Mouse (Mus musculus): Measurements from ENCODE around the gene Spock2. TPM values are rescaled to one million over a fixed set of nuclear protein-coding genes. Genes with fewer than 3 reads are reported as not detected.

The Spock2 gene
- polyA plus RNA-seq, 1 experiment: 11.0 TPM

DNA sequence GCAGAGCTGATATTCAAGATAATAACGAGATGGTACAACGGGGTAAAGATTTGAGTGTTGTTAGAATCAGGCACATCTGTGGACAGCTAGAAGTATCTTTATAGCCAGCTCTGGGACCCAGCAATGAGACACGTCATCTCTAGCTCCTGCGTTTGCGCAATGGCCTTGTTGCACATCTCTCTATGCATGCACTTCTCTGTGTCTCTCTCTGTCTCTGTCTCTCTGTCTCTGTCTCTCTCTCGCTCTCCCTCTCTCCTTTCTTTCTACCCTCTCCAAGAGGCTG is 56.9 kb downstream of the Spock2 start:
- no peak for TF ChIP-seq CTCF (IDR thresholded peaks at IDR 0.05; ENCODE audit: low read depth, low read length)
- no peak for TF ChIP-seq EP300 (IDR thresholded peaks at IDR 0.05; ENCODE audit: insufficient read depth, low read depth, low read length)
- no peak for TF ChIP-seq POLR2A (IDR thresholded peaks at IDR 0.05; ENCODE audit: insufficient read depth, low read length)
- H3K27me3 ChIP-seq (ENCODE audit: control insufficient read depth, insufficient read depth, low read length, poor library complexity, severe bottlenecking): no peaks in the 10 kb centered on the region
- no peaks in the 10 kb centered on the region for H3K36me3 ChIP-seq (ENCODE audit: control insufficient read depth, insufficient read depth, low read length, poor library complexity, severe bottlenecking)
- H3K9me3 ChIP-seq (replicated peaks; ENCODE audit: control insufficient read depth, insufficient read depth, low read length, poor library complexity, severe bottlenecking): no peaks in the 10 kb centered on the region
- no peak overlapping the region for H3K9ac ChIP-seq (ENCODE audit: low read depth, poor library complexity, severe bottlenecking)
- H3K4me1 ChIP-seq (ENCODE audit: control insufficient read depth, insufficient read depth, low read length): peaks cover 7% of the 10 kb centered on the region
- no peak overlapping the region for H3K27ac ChIP-seq (ENCODE audit: insufficient read depth, low read length)
- H3K4me3 ChIP-seq (ENCODE audit: low read depth, low read length): no peak overlapping the region

DNA sequence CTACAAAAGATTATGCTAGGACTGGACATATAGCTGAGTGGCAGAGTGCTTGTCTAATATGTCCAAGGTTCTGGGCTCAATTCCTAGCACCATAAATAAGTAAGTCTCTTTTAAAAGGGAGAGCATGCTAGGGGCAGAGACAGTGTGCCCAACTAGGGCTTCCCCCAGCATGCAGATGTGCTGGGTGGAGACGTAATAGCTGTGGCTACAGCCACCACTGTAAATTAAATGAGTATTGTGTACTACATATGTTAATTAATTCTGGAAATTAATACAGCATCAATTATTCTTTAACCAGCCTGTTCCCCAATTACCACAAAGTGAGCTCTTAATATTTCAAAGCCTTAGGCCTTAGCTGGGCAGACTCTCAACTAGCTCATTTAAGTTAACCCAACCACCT is 58.9 kb downstream of the Spock2 start:
- Histone ChIP-seq H3K4me3 (ENCODE audit: low read depth, low read length) (no peak overlapping the region), H3K27me3 (ENCODE audit: control insufficient read depth, insufficient read depth, low read length, poor library complexity, severe bottlenecking) (no peaks in the 10 kb centered on the region), H3K9me3 (replicated peaks; ENCODE audit: control insufficient read depth, insufficient read depth, low read length, poor library complexity, severe bottlenecking) (peaks cover 4% of the 10 kb centered on the region; the same call in 1 of the 2 replicates), H3K4me1 (ENCODE audit: control insufficient read depth, insufficient read depth, low read length) (peaks cover 7% of the 10 kb centered on the region), H3K9ac (ENCODE audit: low read depth, poor library complexity, severe bottlenecking) (no peak overlapping the region), H3K36me3 (ENCODE audit: control insufficient read depth, insufficient read depth, low read length, poor library complexity, severe bottlenecking) (no peaks in the 10 kb centered on the region), H3K27ac (ENCODE audit: insufficient read depth, low read length) (no peak overlapping the region)
- TF ChIP-seq POLR2A (IDR thresholded peaks at IDR 0.05; ENCODE audit: insufficient read depth, low read length) (no peak), CTCF (IDR thresholded peaks at IDR 0.05; ENCODE audit: low read depth, low read length) (no peak), EP300 (IDR thresholded peaks at IDR 0.05; ENCODE audit: insufficient read depth, low read depth, low read length) (no peak)

DNA sequence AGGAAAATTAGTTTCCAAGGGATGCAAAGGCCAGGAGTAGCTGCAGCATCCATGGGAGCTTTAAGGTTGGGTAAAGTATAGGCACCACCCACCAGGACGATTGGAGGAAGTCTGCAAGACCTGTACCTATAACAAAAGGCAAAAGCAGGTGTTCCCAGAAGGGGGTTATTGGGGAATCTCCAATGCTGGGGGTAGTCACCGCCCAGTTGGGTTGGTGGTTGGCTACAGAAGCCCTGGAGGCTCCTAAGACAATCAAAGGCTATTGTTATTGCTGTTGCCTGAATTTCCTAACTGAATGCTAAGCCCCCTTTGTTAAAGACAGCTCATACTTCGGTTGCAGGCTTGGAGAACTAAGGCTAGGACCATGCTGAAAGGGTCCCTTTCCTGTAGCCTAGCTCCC is 60.0 kb downstream of the Spock2 start:
- H3K9ac ChIP-seq (ENCODE audit: low read depth, poor library complexity, severe bottlenecking): no peak overlapping the region
- H3K4me1 ChIP-seq (ENCODE audit: control insufficient read depth, insufficient read depth, low read length): peaks cover 7% of the 10 kb centered on the region
- no peak overlapping the region for H3K4me3 ChIP-seq (ENCODE audit: low read depth, low read length)
- TF ChIP-seq EP300 (IDR thresholded peaks at IDR 0.05; ENCODE audit: insufficient read depth, low read depth, low read length) (peak; percentile 89), CTCF (IDR thresholded peaks at IDR 0.05; ENCODE audit: low read depth, low read length) (no peak)
- no peaks in the 10 kb centered on the region for H3K36me3 ChIP-seq (ENCODE audit: control insufficient read depth, insufficient read depth, low read length, poor library complexity, severe bottlenecking)
- H3K9me3 ChIP-seq (replicated peaks; ENCODE audit: control insufficient read depth, insufficient read depth, low read length, poor library complexity, severe bottlenecking): peaks cover 4% of the 10 kb centered on the region; the same call in 1 of the 2 replicates
- no peaks in the 10 kb centered on the region for H3K27me3 ChIP-seq (ENCODE audit: control insufficient read depth, insufficient read depth, low read length, poor library complexity, severe bottlenecking)
- peak overlapping the region; percentile 94 for H3K27ac ChIP-seq (ENCODE audit: insufficient read depth, low read length)

DNA sequence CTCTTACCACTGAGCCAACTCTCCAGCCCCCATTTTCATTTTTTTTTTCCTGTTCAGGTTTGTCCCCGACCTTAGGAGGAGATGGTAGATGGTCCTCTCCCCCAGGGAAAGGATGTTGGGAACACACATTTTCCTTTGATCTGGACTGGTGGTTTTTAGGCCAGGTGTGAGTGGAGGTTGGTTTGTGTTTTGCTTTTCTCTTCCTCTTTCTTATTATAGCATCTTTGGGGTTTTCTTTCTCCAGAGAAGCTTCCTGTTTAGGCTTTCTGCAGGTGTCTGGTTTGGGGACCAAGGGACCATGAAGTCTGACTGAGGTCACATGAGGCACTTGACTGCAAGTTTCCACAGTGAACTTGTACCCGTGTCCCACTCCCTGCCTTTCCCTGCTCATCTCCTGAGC is 62.3 kb downstream of the Spock2 start:
- Histone ChIP-seq H3K4me1 (ENCODE audit: control insufficient read depth, insufficient read depth, low read length) (peaks cover 7% of the 10 kb centered on the region), H3K27ac (ENCODE audit: insufficient read depth, low read length) (no peak overlapping the region), H3K9me3 (replicated peaks; ENCODE audit: control insufficient read depth, insufficient read depth, low read length, poor library complexity, severe bottlenecking) (peaks cover 4% of the 10 kb centered on the region; the same call in 1 of the 2 replicates), H3K27me3 (ENCODE audit: control insufficient read depth, insufficient read depth, low read length, poor library complexity, severe bottlenecking) (no peaks in the 10 kb centered on the region), H3K9ac (ENCODE audit: low read depth, poor library complexity, severe bottlenecking) (no peak overlapping the region), H3K36me3 (ENCODE audit: control insufficient read depth, insufficient read depth, low read length, poor library complexity, severe bottlenecking) (no peaks in the 10 kb centered on the region), H3K4me3 (ENCODE audit: low read depth, low read length) (no peak overlapping the region)
- no peak for TF ChIP-seq CTCF (IDR thresholded peaks at IDR 0.05; ENCODE audit: low read depth, low read length)
- TF ChIP-seq POLR2A (IDR thresholded peaks at IDR 0.05; ENCODE audit: insufficient read depth, low read length): no peak
- no peak for TF ChIP-seq EP300 (IDR thresholded peaks at IDR 0.05; ENCODE audit: insufficient read depth, low read depth, low read length)

DNA sequence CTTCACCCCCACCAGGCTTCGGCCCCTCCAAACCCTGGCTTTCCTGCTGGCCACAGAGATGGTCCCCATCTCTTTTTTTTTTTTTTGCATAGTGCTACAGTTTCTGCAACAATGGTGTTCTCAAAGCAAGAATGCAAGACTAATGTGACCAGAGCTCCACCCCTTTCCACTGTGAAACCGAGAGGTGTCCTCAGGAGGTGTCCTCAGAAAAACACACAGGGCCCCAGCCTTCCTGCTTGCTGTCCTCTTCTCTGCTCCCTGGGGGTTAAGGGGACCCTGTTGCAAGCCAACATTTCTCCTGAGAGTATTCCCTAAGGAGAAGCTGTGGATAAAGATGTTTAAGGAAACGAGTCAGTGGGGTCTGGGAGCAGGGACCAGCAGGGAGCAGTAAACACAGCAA is 62.9 kb downstream of the Spock2 start:
- peaks cover 5% of the 10 kb centered on the region for H3K4me1 ChIP-seq (ENCODE audit: control insufficient read depth, insufficient read depth, low read length)
- H3K27me3 ChIP-seq (ENCODE audit: control insufficient read depth, insufficient read depth, low read length, poor library complexity, severe bottlenecking): no peaks in the 10 kb centered on the region
- H3K27ac ChIP-seq (ENCODE audit: insufficient read depth, low read length): no peak overlapping the region
- H3K9me3 ChIP-seq (replicated peaks; ENCODE audit: control insufficient read depth, insufficient read depth, low read length, poor library complexity, severe bottlenecking): peaks cover 4% of the 10 kb centered on the region; the same call in 1 of the 2 replicates
- TF ChIP-seq CTCF (IDR thresholded peaks at IDR 0.05; ENCODE audit: low read depth, low read length): no peak
- TF ChIP-seq POLR2A (IDR thresholded peaks at IDR 0.05; ENCODE audit: insufficient read depth, low read length): no peak
- no peak for TF ChIP-seq EP300 (IDR thresholded peaks at IDR 0.05; ENCODE audit: insufficient read depth, low read depth, low read length)
- H3K36me3 ChIP-seq (ENCODE audit: control insufficient read depth, insufficient read depth, low read length, poor library complexity, severe bottlenecking): no peaks in the 10 kb centered on the region
- H3K9ac ChIP-seq (ENCODE audit: low read depth, poor library complexity, severe bottlenecking): no peak overlapping the region
- no peak overlapping the region for H3K4me3 ChIP-seq (ENCODE audit: low read depth, low read length)

DNA sequence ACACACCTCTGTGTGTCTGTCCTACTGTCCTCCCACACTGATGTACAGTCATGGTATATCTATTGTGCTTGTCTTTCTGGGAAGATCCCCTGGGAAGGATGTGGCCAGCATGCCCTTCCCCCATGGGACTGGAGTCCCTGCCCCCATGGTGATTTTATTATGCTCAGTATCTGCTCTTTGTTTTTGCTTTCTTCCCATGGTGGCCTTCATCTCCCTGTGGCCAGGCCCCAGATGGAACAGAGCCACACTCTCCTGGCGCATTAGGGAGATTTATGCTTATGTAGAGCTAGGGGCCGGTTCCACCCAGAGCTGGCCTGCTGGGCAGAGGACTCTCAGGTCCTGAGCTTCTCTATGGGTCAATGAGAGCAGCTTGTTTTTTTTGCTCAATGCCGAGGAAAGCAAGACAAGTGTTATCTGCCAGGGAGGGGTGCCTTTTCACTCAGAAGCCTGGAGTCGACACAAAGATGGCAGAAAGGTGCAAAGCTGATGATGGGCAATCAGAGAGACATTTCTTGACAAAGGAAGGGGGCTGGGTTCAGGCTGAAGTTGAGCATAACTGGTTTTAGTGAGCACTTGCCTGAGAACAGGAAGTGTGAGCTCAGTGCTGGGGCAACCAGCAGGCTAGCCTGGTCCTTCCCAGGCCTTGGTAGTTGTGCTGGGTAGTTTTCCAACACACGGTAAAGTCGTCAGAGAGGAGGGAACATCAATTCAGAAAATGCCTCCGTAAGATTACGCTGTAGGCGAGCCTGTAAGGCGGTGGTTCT is 64.5 kb downstream of the Spock2 start:
- H3K4me1 ChIP-seq (ENCODE audit: control insufficient read depth, insufficient read depth, low read length): peaks cover 7% of the 10 kb centered on the region
- TF ChIP-seq EP300 (IDR thresholded peaks at IDR 0.05; ENCODE audit: insufficient read depth, low read depth, low read length) (no peak), CTCF (IDR thresholded peaks at IDR 0.05; ENCODE audit: low read depth, low read length) (no peak), POLR2A (IDR thresholded peaks at IDR 0.05; ENCODE audit: insufficient read depth, low read length) (no peak)

More for the DNA sequence above, 64.5 kb downstream of the Spock2 start:
- H3K4me3 ChIP-seq (ENCODE audit: low read depth, low read length): no peak overlapping the region
- H3K27me3 ChIP-seq (ENCODE audit: control insufficient read depth, insufficient read depth, low read length, poor library complexity, severe bottlenecking): no peaks in the 10 kb centered on the region
- H3K9me3 ChIP-seq (replicated peaks; ENCODE audit: control insufficient read depth, insufficient read depth, low read length, poor library complexity, severe bottlenecking): peaks cover 7% of the 10 kb centered on the region; the same call in 1 of the 2 replicates
- H3K36me3 ChIP-seq (ENCODE audit: control insufficient read depth, insufficient read depth, low read length, poor library complexity, severe bottlenecking): no peaks in the 10 kb centered on the region
- no peak overlapping the region for H3K27ac ChIP-seq (ENCODE audit: insufficient read depth, low read length)
- no peak overlapping the region for H3K9ac ChIP-seq (ENCODE audit: low read depth, poor library complexity, severe bottlenecking)
